Mouse (Mus musculus): ENCODE data around the gene Ttc28. TPM values are rescaled to one million over a fixed set of nuclear protein-coding genes. Genes with fewer than 3 reads are reported as not detected.
A peak's percentile ranks its signal among the peaks of the same experiment; 100 is the strongest.

Ttc28 gene
- polyA plus RNA-seq, 1 experiment from 2014 or later: 17.6 TPM

- no peaks in the 10 kb centered on the region for H3K9me3 ChIP-seq
- no peak overlapping the region for H3K27ac ChIP-seq
- H3K4me2 ChIP-seq (replicated peaks): no peak overlapping the region
- no peak overlapping the region for H3K9ac ChIP-seq
- H3K4me1 ChIP-seq: peaks cover 54% of the 10 kb centered on the region
- WGBS: 67% methylated on average over 6 of the region's 6 CpGs
- H3K27me3 ChIP-seq: no peaks in the 10 kb centered on the region
- H3K36me3 ChIP-seq: 0 out of 2 replicates have a peak, but pooled peaks cover under 1% of the 10 kb centered on the region
- ATAC-seq (ENCODE audit: low FRiP score, low read depth): no peak
- no peak overlapping the region for H3K4me3 ChIP-seq
Measured at GRCm38 (mm10) chr5:111039771-111040170, 160.2 kb downstream of the Ttc28 start.

- Histone ChIP-seq H3K4me3 (no peak overlapping the region), H3K9ac (no peak overlapping the region), H3K36me3 (no peaks in the 10 kb centered on the region), H3K4me1 (peaks cover 60% of the 10 kb centered on the region), H3K9me3 (no peaks in the 10 kb centered on the region), H3K27me3 (no peaks in the 10 kb centered on the region), H3K27ac (no peak overlapping the region), H3K4me2 (replicated peaks) (no peak overlapping the region)
- 87% methylated on average over 5 of the region's 5 CpGs for WGBS
- ATAC-seq (ENCODE audit: low FRiP score, low read depth): no peak
Measured at GRCm38 (mm10) chr5:111041952-111042351, 162.3 kb downstream of the Ttc28 start.

- no peak for ATAC-seq (ENCODE audit: low FRiP score, low read depth)
- Histone ChIP-seq H3K4me2 (replicated peaks) (0 out of 2 replicates have a peak overlapping the region, but pooled peaks have one; percentile 14), H3K9ac (no peak overlapping the region)
Measured at GRCm38 (mm10) chr5:111044193-111044592, 164.6 kb downstream of the Ttc28 start.

GRCm38 (mm10) chr5:111046359-111046758, 166.8 kb downstream of the Ttc28 start:
- Histone ChIP-seq H3K4me3 (no peak overlapping the region), H3K36me3 (no peaks in the 10 kb centered on the region), H3K27me3 (no peaks in the 10 kb centered on the region), H3K9ac (no peak overlapping the region), H3K27ac (no peak overlapping the region), H3K4me1 (peaks cover 66% of the 10 kb centered on the region), H3K9me3 (no peaks in the 10 kb centered on the region), H3K4me2 (replicated peaks) (no peak overlapping the region)
- ATAC-seq (ENCODE audit: low FRiP score, low read depth): no peak
- 74% methylated on average over 6 of the region's 6 CpGs for WGBS

More at GRCm38 (mm10) chr5:111044193-111044592, 164.6 kb downstream of the Ttc28 start:
- no peak overlapping the region for H3K4me3 ChIP-seq
- H3K36me3 ChIP-seq: no peaks in the 10 kb centered on the region
- H3K4me1 ChIP-seq: peaks cover 60% of the 10 kb centered on the region
- 13% methylated on average over 7 of the region's 7 CpGs for WGBS
- H3K9me3 ChIP-seq: no peaks in the 10 kb centered on the region
- H3K27me3 ChIP-seq: no peaks in the 10 kb centered on the region
- H3K27ac ChIP-seq: no peak overlapping the region

GRCm38 (mm10) chr5:111046841-111047476, 167.4 kb downstream of the Ttc28 start:
- H3K9me3 ChIP-seq: no peaks in the 10 kb centered on the region
- peak overlapping the region; percentile 7; the same call in 1 of the 2 replicates for H3K4me2 ChIP-seq (replicated peaks)
- ATAC-seq (ENCODE audit: low FRiP score, low read depth): no peak

GRCm38 (mm10) chr5:111048036-111048435, 168.4 kb downstream of the Ttc28 start:
- no peak overlapping the region for H3K4me2 ChIP-seq (replicated peaks)
- H3K4me3 ChIP-seq: no peak overlapping the region
- ATAC-seq (ENCODE audit: low FRiP score, low read depth): no peak
- H3K27me3 ChIP-seq: no peaks in the 10 kb centered on the region
- H3K4me1 ChIP-seq: peaks cover 66% of the 10 kb centered on the region
- no peak overlapping the region for H3K27ac ChIP-seq
- no peaks in the 10 kb centered on the region for H3K9me3 ChIP-seq
- 77% methylated on average over 5 of the region's 5 CpGs for WGBS
- H3K9ac ChIP-seq: no peak overlapping the region
- H3K36me3 ChIP-seq: 0 out of 2 replicates have a peak, but pooled peaks cover 3% of the 10 kb centered on the region

More at GRCm38 (mm10) chr5:111046841-111047476, 167.4 kb downstream of the Ttc28 start:
- Histone ChIP-seq H3K4me3 (no peak overlapping the region), H3K27me3 (no peaks in the 10 kb centered on the region), H3K27ac (0 out of 2 replicates have a peak overlapping the region, but pooled peaks have one; percentile 15), H3K36me3 (0 out of 2 replicates have a peak, but pooled peaks cover 3% of the 10 kb centered on the region), H3K4me1 (peaks cover 66% of the 10 kb centered on the region), H3K9ac (0 out of 2 replicates have a peak overlapping the region, but pooled peaks have one; percentile 26)
- 32% methylated on average over 14 of the region's 14 CpGs for WGBS

- Histone ChIP-seq H3K9ac (no peak overlapping the region), H3K27me3 (no peaks in the 10 kb centered on the region), H3K9me3 (no peaks in the 10 kb centered on the region), H3K27ac (no peak overlapping the region), H3K4me2 (replicated peaks) (no peak overlapping the region), H3K4me3 (no peak overlapping the region), H3K4me1 (peaks cover 68% of the 10 kb centered on the region), H3K36me3 (0 out of 2 replicates have a peak, but pooled peaks cover 3% of the 10 kb centered on the region)
- ATAC-seq (ENCODE audit: low FRiP score, low read depth): no peak
- WGBS: 73% methylated on average over 4 of the region's 4 CpGs
Measured at GRCm38 (mm10) chr5:111049584-111049983, 170.0 kb downstream of the Ttc28 start.

GRCm38 (mm10) chr5:111050135-111050534, 170.5 kb downstream of the Ttc28 start:
- H3K4me2 ChIP-seq (replicated peaks): no peak overlapping the region
- peaks cover 68% of the 10 kb centered on the region for H3K4me1 ChIP-seq
- 84% methylated on average over 9 of the region's 9 CpGs for WGBS
- no peaks in the 10 kb centered on the region for H3K9me3 ChIP-seq
- no peak for ATAC-seq (ENCODE audit: low FRiP score, low read depth)
- no peak overlapping the region for H3K4me3 ChIP-seq
- 0 out of 2 replicates have a peak, but pooled peaks cover 3% of the 10 kb centered on the region for H3K36me3 ChIP-seq
- no peak overlapping the region for H3K27ac ChIP-seq
- H3K27me3 ChIP-seq: no peaks in the 10 kb centered on the region
- H3K9ac ChIP-seq: no peak overlapping the region

- H3K9me3 ChIP-seq: no peaks in the 10 kb centered on the region
- H3K4me2 ChIP-seq (replicated peaks): no peak overlapping the region
- ATAC-seq (ENCODE audit: low FRiP score, low read depth): no peak
- H3K4me1 ChIP-seq: peaks cover 70% of the 10 kb centered on the region
- no peak overlapping the region for H3K9ac ChIP-seq
- H3K27ac ChIP-seq: no peak overlapping the region
- no peak overlapping the region for H3K4me3 ChIP-seq
- no peaks in the 10 kb centered on the region for H3K27me3 ChIP-seq
- H3K36me3 ChIP-seq: 0 out of 2 replicates have a peak, but pooled peaks cover 3% of the 10 kb centered on the region
- WGBS: 75% methylated on average over 9 of the region's 9 CpGs
Measured at GRCm38 (mm10) chr5:111054380-111054779, 174.8 kb downstream of the Ttc28 start.

- Histone ChIP-seq H3K36me3 (0 out of 2 replicates have a peak, but pooled peaks cover 3% of the 10 kb centered on the region), H3K4me3 (no peak overlapping the region), H3K9ac (no peak overlapping the region), H3K27ac (peak overlapping the region; percentile 48; the same call in 1 of the 2 replicates), H3K4me2 (replicated peaks) (peak overlapping the region; percentile 36), H3K9me3 (no peaks in the 10 kb centered on the region), H3K27me3 (no peaks in the 10 kb centered on the region), H3K4me1 (peaks cover 70% of the 10 kb centered on the region)
- ATAC-seq (ENCODE audit: low FRiP score, low read depth): no peak
- WGBS: 62% methylated on average over 17 of the region's 17 CpGs
Measured at GRCm38 (mm10) chr5:111054848-111055428, 175.3 kb downstream of the Ttc28 start.

- ATAC-seq (ENCODE audit: low FRiP score, low read depth): no peak
- Histone ChIP-seq H3K27ac (peak overlapping the region; percentile 48; the same call in 1 of the 2 replicates), H3K4me2 (replicated peaks) (peak overlapping the region; percentile 36), H3K36me3 (0 out of 2 replicates have a peak, but pooled peaks cover 3% of the 10 kb centered on the region), H3K4me1 (peaks cover 72% of the 10 kb centered on the region), H3K9ac (no peak overlapping the region), H3K27me3 (no peaks in the 10 kb centered on the region), H3K9me3 (no peaks in the 10 kb centered on the region), H3K4me3 (no peak overlapping the region)
- 50% methylated on average over 8 of the region's 8 CpGs for WGBS
Measured at GRCm38 (mm10) chr5:111055507-111055906, 175.9 kb downstream of the Ttc28 start.

GRCm38 (mm10) chr5:111057084-111057483, 177.5 kb downstream of the Ttc28 start:
- no peak overlapping the region for H3K4me2 ChIP-seq (replicated peaks)
- no peaks in the 10 kb centered on the region for H3K27me3 ChIP-seq
- H3K4me1 ChIP-seq: peaks cover 72% of the 10 kb centered on the region
- no peaks in the 10 kb centered on the region for H3K9me3 ChIP-seq
- no peak for ATAC-seq (ENCODE audit: low FRiP score, low read depth)
- H3K9ac ChIP-seq: no peak overlapping the region
- no peaks in the 10 kb centered on the region for H3K36me3 ChIP-seq
- WGBS: 57% methylated on average over 7 of the region's 7 CpGs
- H3K4me3 ChIP-seq: no peak overlapping the region
- H3K27ac ChIP-seq: no peak overlapping the region

Measured in limb, embryonic 13.5 days (tissue).